8 mouse cellular contexts compared by ENCODE assay signal in the genomic region with DNA sequence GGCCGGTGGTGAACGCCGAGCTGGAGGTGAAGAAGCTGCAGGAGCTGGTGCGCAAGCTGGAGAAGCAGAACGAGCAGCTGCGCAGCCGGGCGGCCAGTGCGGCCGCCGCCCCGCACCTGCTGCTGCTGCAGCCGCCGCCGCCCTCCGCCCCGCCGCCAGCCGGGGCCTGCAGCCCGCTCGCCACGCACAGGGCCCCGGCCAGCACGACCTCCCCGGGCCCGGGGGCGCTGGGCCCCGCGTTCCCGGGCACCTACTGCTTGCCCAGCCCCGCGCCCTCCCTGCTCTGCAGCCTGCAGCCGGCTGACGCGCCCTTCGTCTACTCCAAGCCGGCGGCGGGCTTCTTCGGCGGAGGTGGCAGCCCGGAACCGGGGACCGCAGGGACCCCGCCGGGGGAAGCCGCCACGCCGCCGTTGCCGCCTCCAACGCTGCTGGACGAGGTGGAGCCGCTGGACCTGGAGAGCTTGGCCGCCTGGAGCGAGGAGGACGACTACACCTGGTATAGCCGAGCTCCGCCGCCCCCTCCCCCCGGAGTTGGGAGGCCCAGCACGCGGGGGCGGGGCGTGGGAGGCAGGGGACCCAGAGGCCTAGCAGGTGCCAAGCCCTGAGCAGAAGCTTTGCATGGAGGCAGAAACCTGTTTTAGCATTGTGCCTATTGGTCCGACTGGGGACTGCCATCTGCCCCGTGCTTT. TPM values are rescaled to one million over a fixed set of nuclear protein-coding genes. Genes with fewer than 3 reads are reported as not detected.
A peak's percentile ranks its signal among the peaks of the same experiment; 100 is the strongest.
DNase-seq lines count a peak whose midpoint lies in the region; ATAC-seq lines count a peak whose summit lies in the region.

No protein-coding gene starts in this region.

- peak; percentile 78 for ATAC-seq in hindbrain, embryonic 11.5 days (ENCODE audit: low FRiP score)

- H3K4me3 ChIP-seq in forebrain, embryonic 10.5 days: peak overlapping the region; percentile 95
- peak overlapping the region; percentile 93 for H3K4me3 ChIP-seq in hindbrain, embryonic 11.5 days (ENCODE audit: low read depth, low read length)

- peaks cover 59% of the 10 kb centered on the region for H3K4me1 ChIP-seq in forebrain, embryonic 10.5 days
- H3K4me1 ChIP-seq in hindbrain, embryonic 11.5 days (replicated peaks; ENCODE audit: control insufficient read depth, insufficient read depth, low read length): peaks cover 3% of the 10 kb centered on the region; the same call in 1 of the 2 replicates

- WGBS in forebrain, embryonic 10.5 days: under 1% methylated on average over 63 of the region's 67 CpGs
- WGBS in hindbrain, embryonic 11.5 days: 0% methylated on average over 47 of the region's 67 CpGs

- peak; percentile 59 to 72 for DNase-seq in CD8-positive naive resting alpha-beta T cell, adult 2 months (ENCODE audit: low read depth in 2 of 2, low spot score in 2 of 2)
- DNase-seq in brain, adult 2 months (ENCODE audit: low read depth, low spot score): peak; percentile 85
- peak; percentile 67 for DNase-seq in forebrain, embryonic 10.5 days (ENCODE audit: extremely low spot score, low spot score)
- peak; percentile 81 for DNase-seq in hindbrain, embryonic 11.5 days (ENCODE audit: low spot score)
- DNase-seq in layer of hippocampus, postnatal 14 days (ENCODE audit: low spot score in 2 of 2): peak; percentile 71 to 76
- peak; percentile 58 for DNase-seq in lung, postnatal 10 days
- DNase-seq in ovary, postnatal 14 days (ENCODE audit: low spot score): peak; percentile 30
- DNase-seq in thymus, postnatal 0 days (ENCODE audit: low spot score): peak; percentile 87

- peak overlapping the region; percentile 87 for H3K9ac ChIP-seq in hindbrain, embryonic 11.5 days (ENCODE audit: low read depth, low read length)

- no peaks in the 10 kb centered on the region for H3K36me3 ChIP-seq in forebrain, embryonic 10.5 days (replicated peaks)
- H3K36me3 ChIP-seq in hindbrain, embryonic 11.5 days (ENCODE audit: control insufficient read depth, insufficient read depth, low read length): no peaks in the 10 kb centered on the region

- H3K27ac ChIP-seq in forebrain, embryonic 10.5 days: peak overlapping the region; percentile 95
- peak overlapping the region; percentile 97 for H3K27ac ChIP-seq in hindbrain, embryonic 11.5 days (ENCODE audit: low read depth, low read length)

- no peaks in the 10 kb centered on the region for H3K9me3 ChIP-seq in forebrain, embryonic 10.5 days
- H3K9me3 ChIP-seq in hindbrain, embryonic 11.5 days (ENCODE audit: control insufficient read depth, low read length): no peaks in the 10 kb centered on the region

- H3K27me3 ChIP-seq in forebrain, embryonic 10.5 days (ENCODE audit: poor library complexity, severe bottlenecking): peaks cover 4% of the 10 kb centered on the region
- H3K27me3 ChIP-seq in hindbrain, embryonic 11.5 days (ENCODE audit: control insufficient read depth, insufficient read depth, low read length): no peaks in the 10 kb centered on the region

- H3K4me2 ChIP-seq in hindbrain, embryonic 11.5 days (replicated peaks; ENCODE audit: low read depth, low read length): peak overlapping the region; percentile 55

RNA-seq across cellular contexts. Expression of a gene that starts 0.5 kb away (rescaled TPM):
- polyA plus RNA-seq in forebrain, embryonic 10.5 days (2016; fragmentation: Nextera tagmentation; extraction: Ambion mirVana): 4.2 and 4.3 TPM in 2 replicates
- polyA plus RNA-seq in hindbrain, embryonic 11.5 days (2014; fragmentation: Nextera tagmentation; extraction: Ambion mirVana): 13.3 and 14.9 TPM in 2 replicates
- 10 to 100 TPM; 54.8 to 55.4 TPM for total RNA-seq in layer of hippocampus, postnatal 14 days (2021)
- 12.5 and 15.6 TPM in 2 replicates for polyA plus RNA-seq in thymus, postnatal 0 days (2015; fragmentation: Nextera tagmentation; extraction: Ambion mirVana)

Comparison
In these comparisons a context has a peak if more than half of its experiments do, and no peak if none do; other contexts are left out.
1. Peak in every context shown above with its lines: DNase-seq, ATAC-seq, H3K4me3 ChIP-seq and H3K27ac ChIP-seq.
2. DNase-seq: peak in every context shown above with its lines; median percentile 87 in thymus, postnatal 0 days; 85 in brain, adult 2 months; 81 in hindbrain, embryonic 11.5 days; 74 in layer of hippocampus, postnatal 14 days; 67 in forebrain, embryonic 10.5 days; 66 in CD8-positive naive resting alpha-beta T cell, adult 2 months; 58 in lung, postnatal 10 days; 30 in ovary, postnatal 14 days.